Mouse (Mus musculus) neural tube, embryonic 14.5 days (tissue): ENCODE measurements around the gene Rimklb. TPM values are rescaled to one million over a fixed set of nuclear protein-coding genes. Genes with fewer than 3 reads are reported as not detected.

Experiments used
- ATAC-seq: fragments of 200-750 bp; cut with Nextera tagmentation; 2 replicates; pipeline ENCODE4 v1.8.0; 2017; ENCODE audit warnings: low read depth, mild to moderate bottlenecking, moderate TSS enrichment, moderate library complexity
- H3K27ac ChIP-seq: fragments of 300-500 bp; sonication (generic); 2 replicates; pipeline ENCODE4 v1.5.1; 2014; ENCODE audit warnings: low read depth, mild to moderate bottlenecking, control low read depth, low read length, moderate library complexity, mixed read lengths
- H3K27me3 ChIP-seq: fragments of 300-500 bp; sonication (generic); 2 replicates; pipeline ENCODE4 v1.6.1; 2014; ENCODE audit warnings: low read length; ENCODE audit not compliant: control insufficient read depth, insufficient read depth
- H3K36me3 ChIP-seq: fragments of 300-500 bp; sonication (generic); 2 replicates; pipeline ENCODE4 v1.6.1; 2014; ENCODE audit warnings: low read length, mixed read lengths; ENCODE audit not compliant: control insufficient read depth, insufficient read depth
- H3K4me1 ChIP-seq: fragments of 300-500 bp; sonication (generic); 2 replicates; pipeline ENCODE4 v1.6.1; 2014; ENCODE audit warnings: low read length; ENCODE audit not compliant: control insufficient read depth, insufficient read depth
- H3K4me2 ChIP-seq: fragments of 300-500 bp; sonication (generic); 2 replicates; pipeline ENCODE4 v1.6.1; 2014; ENCODE audit warnings: mild to moderate bottlenecking, low read depth, low read length, control low read depth
- H3K4me3 ChIP-seq: fragments of 300-500 bp; sonication (generic); 2 replicates; pipeline ENCODE4 v1.5.1; 2014; ENCODE audit warnings: low read depth, low read length, control low read depth, mixed read lengths
- H3K9ac ChIP-seq: fragments of 300-500 bp; sonication (generic); replicated peaks from 2 replicates; pipeline ENCODE4 v1.6.1; 2014; ENCODE audit warnings: low read depth, mild to moderate bottlenecking, control low read depth, low read length, mixed read lengths
- H3K9me3 ChIP-seq: fragments of 300-500 bp; sonication (generic); 2 replicates; pipeline ENCODE4 v1.6.1; 2016; ENCODE audit warnings: low read length; ENCODE audit not compliant: control insufficient read depth
- WGBS: fragments of 180-500 bp; shearing (Covaris S2); extraction: QIAGEN DNeasy Blood & Tissue Kit; methylation state at CpG from one replicate; pipeline ENCODE4 v1.1.7; 2014; 5-methylcytosine and 5-hydroxymethylcytosine counted together
- polyA plus RNA-seq: library from polyadenylated mRNA; unstranded; fragments of >200 nt; fragmentation: Nextera tagmentation; extraction: Ambion mirVana; gene quantifications from 2 replicates; pipeline ENCODE4 v1.2.1, GENCODE M21; 2014

Rimklb gene
- polyA plus RNA-seq, 1 experiment from 2014 or later: 123 TPM

DNA sequence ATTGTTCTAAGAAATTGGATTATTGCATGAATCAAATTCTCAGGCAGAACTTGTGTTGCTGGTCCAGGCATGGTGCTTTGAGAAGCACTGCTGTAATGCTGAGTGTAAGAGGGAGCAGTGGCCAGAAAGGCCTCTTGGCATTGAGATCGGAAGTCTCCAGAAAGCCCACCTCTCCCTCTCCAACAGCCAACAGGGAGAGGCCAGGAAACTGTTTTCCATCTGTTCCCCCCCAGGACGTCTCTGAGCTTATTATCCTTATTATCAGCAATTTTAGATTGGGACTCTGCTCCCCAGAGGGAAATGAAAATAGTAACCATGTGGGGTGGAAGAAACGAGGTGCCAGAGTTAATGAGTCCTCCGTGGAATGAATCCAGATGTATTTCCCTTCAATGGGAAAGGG lies 82.2 kb downstream of the Rimklb start:
- 43% methylated on average over 4 of the region's 4 CpGs for WGBS
- no peaks in the 10 kb centered on the region for H3K27me3 ChIP-seq
- H3K4me1 ChIP-seq: no peaks in the 10 kb centered on the region
- no peak overlapping the region for H3K27ac ChIP-seq
- no peaks in the 10 kb centered on the region for H3K9me3 ChIP-seq
- no peak for ATAC-seq
- no peak overlapping the region for H3K9ac ChIP-seq
- no peak overlapping the region for H3K4me2 ChIP-seq
- no peak overlapping the region for H3K4me3 ChIP-seq
- H3K36me3 ChIP-seq: no peaks in the 10 kb centered on the region

DNA sequence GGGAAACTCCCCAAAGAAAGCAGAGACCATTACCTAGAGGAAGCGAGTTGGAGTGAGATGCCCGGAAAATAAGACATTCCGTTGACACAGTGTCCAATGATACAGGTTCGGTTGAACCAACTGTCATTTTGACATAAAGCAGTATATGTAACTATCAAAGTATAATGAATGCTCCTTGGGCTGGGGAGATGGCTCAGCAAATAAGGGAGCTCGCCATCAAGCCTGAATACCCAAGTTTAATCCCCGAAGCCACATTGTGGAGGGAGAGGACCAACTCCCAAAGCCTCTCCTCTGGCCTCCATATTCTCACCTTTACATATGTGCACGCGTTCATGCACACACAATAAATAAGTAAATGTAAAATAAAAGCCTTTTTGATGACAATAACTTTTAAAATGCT lies 87.3 kb downstream of the Rimklb start:
- Histone ChIP-seq H3K9me3 (no peaks in the 10 kb centered on the region), H3K4me3 (no peak overlapping the region), H3K36me3 (no peaks in the 10 kb centered on the region), H3K4me1 (no peaks in the 10 kb centered on the region), H3K27me3 (no peaks in the 10 kb centered on the region), H3K4me2 (no peak overlapping the region), H3K27ac (no peak overlapping the region), H3K9ac (no peak overlapping the region)
- 90% methylated on average over 8 of the region's 8 CpGs for WGBS
- ATAC-seq: no peak

DNA sequence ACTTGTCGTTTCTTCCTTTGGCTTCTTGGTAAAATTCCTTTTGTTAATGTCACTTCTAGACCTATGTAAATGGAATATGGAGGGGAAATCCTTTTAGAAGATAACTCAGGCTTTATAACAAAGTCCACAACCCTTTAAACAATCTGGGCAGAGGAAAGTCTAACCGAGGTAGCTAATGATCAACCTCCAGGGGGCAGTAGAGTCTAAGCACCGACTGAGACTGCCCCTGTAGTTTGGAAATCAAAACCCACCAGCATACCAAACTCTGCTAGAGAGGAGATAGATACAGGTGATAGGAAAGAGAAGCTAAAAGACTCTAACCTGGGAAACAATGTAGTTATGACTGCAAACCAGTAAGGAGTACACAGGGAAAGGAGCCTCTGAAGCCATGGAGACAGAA lies 96.3 kb downstream of the Rimklb start:
- no peak overlapping the region for H3K4me2 ChIP-seq
- H3K9me3 ChIP-seq: no peaks in the 10 kb centered on the region
- no peak overlapping the region for H3K27ac ChIP-seq
- H3K9ac ChIP-seq: no peak overlapping the region
- 20% methylated on average over 3 of the region's 3 CpGs for WGBS
- H3K36me3 ChIP-seq: no peaks in the 10 kb centered on the region
- ATAC-seq: no peak
- H3K27me3 ChIP-seq: no peaks in the 10 kb centered on the region
- H3K4me1 ChIP-seq: no peaks in the 10 kb centered on the region
- no peak overlapping the region for H3K4me3 ChIP-seq

DNA sequence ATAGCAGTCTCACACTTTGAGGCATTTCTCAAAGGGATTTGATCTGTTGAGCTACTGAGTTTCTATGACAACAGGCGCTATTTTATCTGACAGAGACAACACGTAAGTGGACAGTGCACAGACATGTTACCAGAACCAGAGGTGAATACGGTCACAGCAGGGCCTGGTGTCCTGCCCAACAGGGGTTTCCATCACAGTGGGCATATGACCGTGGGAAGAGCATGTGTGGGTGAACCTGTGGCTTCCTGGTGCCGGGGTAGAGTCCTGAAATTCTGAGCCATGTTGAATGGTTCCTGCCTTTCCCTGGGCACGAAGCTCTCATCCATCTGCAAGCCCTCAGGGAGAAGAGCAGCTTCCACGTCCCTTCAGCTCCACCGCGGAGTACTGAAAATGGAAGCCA lies 98.3 kb downstream of the Rimklb start:
- no peak for ATAC-seq
- Histone ChIP-seq H3K9ac (no peak overlapping the region), H3K4me1 (no peaks in the 10 kb centered on the region), H3K4me2 (no peak overlapping the region), H3K36me3 (no peaks in the 10 kb centered on the region), H3K9me3 (no peaks in the 10 kb centered on the region), H3K27me3 (no peaks in the 10 kb centered on the region), H3K27ac (no peak overlapping the region), H3K4me3 (no peak overlapping the region)
- 81% methylated on average over 9 of the region's 9 CpGs for WGBS

Other genes with a start within 250 kb of the Rimklb start
- 0.81 and 1.3 TPM in 2 replicates for gene Klrg1, start 215.9 kb downstream of the Rimklb start, polyA plus RNA-seq
- 46.1 and 62.0 TPM in 2 replicates for gene M6pr, start 190.0 kb downstream of the Rimklb start, polyA plus RNA-seq
- 40.8 and 41.9 TPM in 2 replicates for gene Phc1, start 158.2 kb downstream of the Rimklb start, polyA plus RNA-seq
- 1.8 and 5.5 TPM in 2 replicates for gene Mfap5, start 7.1 kb upstream of the Rimklb start, polyA plus RNA-seq
- 0.99 and 1.1 TPM in 2 replicates for gene Aicda, start 55.0 kb upstream of the Rimklb start, polyA plus RNA-seq
- gene Apobec1, start 103.7 kb upstream of the Rimklb start, polyA plus RNA-seq: 1.1 and 1.4 TPM in 2 replicates
- not detected in 2 replicates for gene Gdf3, start 111.3 kb upstream of the Rimklb start, polyA plus RNA-seq
- gene Dppa3, start 127.6 kb upstream of the Rimklb start, polyA plus RNA-seq: not detected in 2 replicates
- 0.29 and 0.30 TPM in 2 replicates for gene Nanog, start 208.7 kb upstream of the Rimklb start, polyA plus RNA-seq